Comparison of ENCODE assay signal across 8 mouse cellular contexts in the genomic region with DNA sequence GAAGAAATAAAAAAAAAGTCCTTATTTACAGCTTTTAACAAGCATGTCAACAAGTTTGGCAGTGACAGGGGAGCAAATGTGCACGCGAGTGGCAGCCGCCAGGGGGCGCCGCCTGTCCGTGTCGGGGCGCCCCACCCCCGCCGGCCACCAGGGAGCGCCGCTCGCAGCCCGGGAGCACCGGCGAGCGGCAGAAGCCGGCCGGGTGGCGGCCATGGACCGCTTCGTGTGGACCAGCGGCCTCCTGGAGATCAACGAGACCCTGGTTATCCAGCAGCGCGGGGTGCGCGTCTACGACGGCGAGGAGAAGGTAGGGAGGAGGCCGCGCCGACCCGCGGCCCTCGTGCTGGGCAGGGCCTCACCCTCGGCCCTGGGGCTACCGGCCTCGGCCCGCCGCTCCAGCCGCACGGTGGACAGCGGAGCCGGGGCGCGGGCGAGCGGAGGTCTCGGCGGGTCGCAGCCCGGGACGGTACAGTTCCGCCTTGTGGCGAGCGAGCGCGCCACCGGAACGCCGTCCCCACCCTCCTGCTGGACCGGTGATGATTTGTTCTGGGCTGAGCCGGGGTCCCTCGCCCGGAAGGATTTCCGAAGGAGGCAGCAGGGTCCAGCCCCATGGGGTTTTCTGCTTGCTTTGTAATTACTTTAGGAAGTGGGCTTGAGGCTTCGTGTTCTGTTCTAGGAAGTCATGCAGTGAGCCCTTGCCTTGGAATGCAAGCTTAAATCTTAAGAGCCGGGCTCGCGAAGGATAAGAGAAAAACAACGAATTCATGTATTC. TPM values are rescaled to one million over a fixed set of nuclear protein-coding genes. Genes with fewer than 3 reads are reported as not detected.
DNase-seq lines count a peak whose midpoint lies in the region; ATAC-seq and TF ChIP-seq lines count a peak whose summit lies in the region.

A gene (plus strand): TSS at position 150 of the 772 bp plus-strand sequence.

- H3K27me3 ChIP-seq in hindbrain, embryonic 10.5 days (ENCODE audit: insufficient read depth, poor library complexity, severe bottlenecking), result no peaks in the 10 kb centered on the region
- no peaks in the 10 kb centered on the region for H3K27me3 ChIP-seq in lung, postnatal 0 days (replicated peaks; ENCODE audit: insufficient read depth, low read length)

- peak within 1 kb of the TSS; percentile 99 for H3K27ac ChIP-seq in hindbrain, embryonic 10.5 days
- H3K27ac ChIP-seq in lung, postnatal 0 days (ENCODE audit: low read length), result peak within 1 kb of the TSS; percentile 99

- H3K4me3 ChIP-seq in hindbrain, embryonic 10.5 days, result peak within 1 kb of the TSS; percentile 80
- H3K4me3 ChIP-seq in lung, postnatal 0 days (ENCODE audit: low read depth, low read length), result peak within 1 kb of the TSS; percentile 78

- H3K36me3 ChIP-seq in hindbrain, embryonic 10.5 days, result peaks cover 4% of the 10 kb centered on the region; the same call in 1 of the 2 replicates
- H3K36me3 ChIP-seq in lung, postnatal 0 days (ENCODE audit: insufficient read depth, low read length), result no peaks in the 10 kb centered on the region

- peaks cover 18% of the 10 kb centered on the region for H3K4me1 ChIP-seq in hindbrain, embryonic 10.5 days (replicated peaks)
- peaks cover 6% of the 10 kb centered on the region; the same call in 1 of the 2 replicates for H3K4me1 ChIP-seq in lung, postnatal 0 days (ENCODE audit: insufficient read depth, low read depth, low read length)

- TF ChIP-seq CTCF in lung, postnatal 0 days (IDR thresholded peaks at IDR 0.05), result peak; percentile 93

- peak within 1 kb of the TSS; percentile 64 for H3K4me2 ChIP-seq in lung, postnatal 0 days (replicated peaks; ENCODE audit: low read depth, low read length)

- under 1% methylated on average over 73 of the region's 73 CpGs for WGBS in hindbrain, embryonic 10.5 days
- WGBS in lung, postnatal 0 days, result under 1% methylated on average over 56 of the region's 73 CpGs

- peak; percentile 97 for ATAC-seq in frontal cortex, adult (ENCODE audit: low TSS enrichment)
- ATAC-seq in lung, postnatal 0 days, result peak; percentile 95

- TF ChIP-seq EP300 in lung, postnatal 0 days (IDR thresholded peaks at IDR 0.05), result no peak

- peak; percentile 50 for DNase-seq in MEL-GATA-1-ER (ENCODE audit: extremely low read depth, low read depth)
- peak; percentile 91 for DNase-seq in cerebellum, adult 8-10 months
- peak; percentile 89 for DNase-seq in hindbrain, embryonic 10.5 days (ENCODE audit: low spot score)
- DNase-seq in layer of hippocampus, adult 9-11 months, result peak; percentile 84
- peak; percentile 89 for DNase-seq in lung, postnatal 0 days (ENCODE audit: low spot score)
- DNase-seq in ovary, postnatal 14 days (ENCODE audit: low spot score), result peak; percentile 91
- peak; percentile 89 for DNase-seq in thymus, postnatal 14 days

- peak within 1 kb of the TSS; percentile 83 for H3K9ac ChIP-seq in lung, postnatal 0 days (replicated peaks; ENCODE audit: low read depth)

- no peaks in the 10 kb centered on the region for H3K9me3 ChIP-seq in hindbrain, embryonic 10.5 days
- H3K9me3 ChIP-seq in lung, postnatal 0 days (ENCODE audit: low read length), result no peaks in the 10 kb centered on the region

RNA-seq across cellular contexts. Expression of the gene that starts here (rescaled TPM):
- 31.1 and 38.2 TPM in 2 replicates for polyA plus RNA-seq in hindbrain, embryonic 10.5 days (2016; fragmentation: Nextera tagmentation; extraction: Ambion mirVana)
- 36.8 and 41.7 TPM in 2 replicates for polyA plus RNA-seq in lung, postnatal 0 days (2015; fragmentation: Nextera tagmentation; extraction: Ambion mirVana)

Comparison
In these comparisons a context has a peak if more than half of its experiments do, and no peak if none do; other contexts are left out.
1. Peak in every context shown above with its lines: DNase-seq, ATAC-seq, H3K4me3 ChIP-seq and H3K27ac ChIP-seq.